Comparison of ENCODE assay signal across 25 mouse cellular contexts in the genomic region with DNA sequence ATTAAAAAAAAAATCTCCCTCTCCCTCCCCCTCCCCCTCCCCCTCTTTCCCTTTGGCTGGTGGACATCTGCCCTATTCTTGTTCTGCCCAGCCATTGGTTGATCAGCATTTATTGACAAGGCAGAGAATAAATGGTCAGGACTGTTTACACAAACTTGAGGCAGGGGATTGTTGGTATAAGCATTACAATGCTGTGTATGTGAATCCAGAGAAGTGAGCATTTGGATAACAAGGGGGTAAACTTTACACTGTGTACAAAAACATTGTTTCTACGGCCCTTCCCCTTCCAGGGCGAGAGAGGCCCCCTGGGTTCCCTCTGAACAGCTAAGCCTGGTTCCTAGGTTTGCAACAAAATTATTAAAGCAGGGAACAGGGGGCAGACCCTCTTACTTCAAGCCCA. TPM values are rescaled to one million over a fixed set of nuclear protein-coding genes. Genes with fewer than 3 reads are reported as not detected.
"Had no signal": no experiment of that assay in that cellular context is flagged by ENCODE, and none has a peak within 500 bp of the region (broad histone marks: within the 10 kb centered on the region; RNA-seq: fewer than 3 reads in every experiment).

No protein-coding gene starts in this region.

- H3K9ac ChIP-seq: liver, embryonic 13.5 days; liver, embryonic 15.5 days; lung, embryonic 14.5 days; midbrain, embryonic 12.5 days; neural tube, embryonic 13.5 days; neural tube, embryonic 15.5 days had no signal

- H3K4me2 ChIP-seq: liver, embryonic 13.5 days; liver, embryonic 15.5 days; lung, embryonic 14.5 days; midbrain, embryonic 12.5 days; neural tube, embryonic 13.5 days; neural tube, embryonic 15.5 days had no signal

- H3K27me3 ChIP-seq: liver, embryonic 13.5 days; liver, embryonic 15.5 days; midbrain, embryonic 12.5 days; neural tube, embryonic 13.5 days; neural tube, embryonic 15.5 days had no signal

- ATAC-seq: midbrain, embryonic 16.5 days had no signal

- H3K4me1 ChIP-seq: neural tube, embryonic 13.5 days; neural tube, embryonic 15.5 days had no signal

- H3K36me3 ChIP-seq: liver, embryonic 13.5 days; liver, embryonic 15.5 days; midbrain, embryonic 10.5 days; midbrain, embryonic 12.5 days; neural tube, embryonic 13.5 days; neural tube, embryonic 15.5 days had no signal

- H3K4me3 ChIP-seq: liver, embryonic 13.5 days; liver, embryonic 15.5 days; midbrain, embryonic 10.5 days; midbrain, embryonic 12.5 days; myocyte; neural tube, embryonic 13.5 days; neural tube, embryonic 15.5 days had no signal

- DNase-seq: liver, embryonic 13.5 days; lung, adult 18-20 months; lung, embryonic 14.5 days; lung, postnatal 10 days; lung, postnatal 4 days; midbrain, embryonic 14.5 days; retina, postnatal 1 day; right cerebral cortex, adult 18-20 months; right cerebral cortex, postnatal 25 days; right cerebral cortex, postnatal 4 days; spleen, adult 18-20 months; thymus, adult 18-20 months; thymus, postnatal 25 days had no signal

- H3K27ac ChIP-seq: liver, embryonic 13.5 days; liver, embryonic 15.5 days; midbrain, embryonic 10.5 days; midbrain, embryonic 12.5 days; neural tube, embryonic 13.5 days; neural tube, embryonic 15.5 days had no signal

- H3K9me3 ChIP-seq: liver, embryonic 13.5 days; liver, embryonic 15.5 days; midbrain, embryonic 10.5 days; midbrain, embryonic 12.5 days; neural tube, embryonic 13.5 days; neural tube, embryonic 15.5 days had no signal

RNA-seq across cellular contexts. Expression of a gene that starts 21.5 kb away (rescaled TPM):
- polyA plus RNA-seq: liver, embryonic 13.5 days; liver, embryonic 15.5 days; lung, embryonic 14.5 days; lung, embryonic 16.5 days; midbrain, embryonic 10.5 days; midbrain, embryonic 12.5 days; midbrain, embryonic 14.5 days; midbrain, embryonic 16.5 days; myocyte; neural tube, embryonic 11.5 days; neural tube, embryonic 13.5 days; neural tube, embryonic 15.5 days; small intestine, adult 2 months; stomach, embryonic 14.5 days; stomach, embryonic 16.5 days had no signal
